Mouse (Mus musculus) adrenal gland, adult 2 months (tissue): ENCODE measurements around the gene Ttll2. TPM values are rescaled to one million over a fixed set of nuclear protein-coding genes. Genes with fewer than 3 reads are reported as not detected.
"Not testable (repeated sequence)": the region's sequence is repeated elsewhere in the genome, so short reads cannot be mapped to it uniquely, and the experiment has no call there.

Source experiments
- DNase-seq: peaks from one replicate; pipeline ENCODE4 v3.0.0; 2021
- long read RNA-seq: library from polyadenylated mRNA; stranded (forward); transcript quantifications from one replicate; pipeline ENCODE4 v2.0.0, GENCODE M21; 2021
- polyA plus RNA-seq: library from polyadenylated mRNA; depleted of rRNA; stranded (reverse); fragments of >200 nt; gene quantifications from 2 replicates; pipeline ENCODE4 v1.2.3, GENCODE M21; 2012; rRNA removed
- total RNA-seq, 2 experiments: library from RNA; stranded (reverse); gene quantifications; 2 replicates each; pipeline ENCODE4 v1.2.3; 2021

The Ttll2 gene
- not detected for total RNA-seq
- 0.11 TPM in 1 of 2 replicates, not detected in the other for polyA plus RNA-seq
- long read RNA-seq = 0 reads

DNA sequence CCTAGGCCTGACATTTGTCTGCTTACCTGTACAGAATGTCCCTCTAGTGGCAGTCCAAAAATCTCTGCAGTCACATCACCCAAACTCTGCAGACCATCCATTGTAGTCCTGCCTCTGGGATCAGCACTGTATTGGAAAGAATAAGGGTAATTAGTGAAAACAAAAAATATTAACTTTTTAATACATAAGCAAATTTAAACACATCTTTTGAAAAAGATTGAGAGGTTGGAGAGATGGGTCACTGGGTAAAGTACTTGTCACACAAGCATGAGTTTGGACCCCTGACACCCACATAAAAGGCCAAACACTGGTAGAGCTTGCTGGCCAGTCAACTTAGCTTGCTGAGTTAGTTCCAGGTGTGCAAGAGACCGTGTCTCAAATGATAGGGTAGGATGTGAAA, at the start of gene Ttll2:
Gene Ttll2, minus strand, starts transcription at position 101 of the 400 bp plus-strand sequence.
- not testable (repeated sequence) for DNase-seq

DNA sequence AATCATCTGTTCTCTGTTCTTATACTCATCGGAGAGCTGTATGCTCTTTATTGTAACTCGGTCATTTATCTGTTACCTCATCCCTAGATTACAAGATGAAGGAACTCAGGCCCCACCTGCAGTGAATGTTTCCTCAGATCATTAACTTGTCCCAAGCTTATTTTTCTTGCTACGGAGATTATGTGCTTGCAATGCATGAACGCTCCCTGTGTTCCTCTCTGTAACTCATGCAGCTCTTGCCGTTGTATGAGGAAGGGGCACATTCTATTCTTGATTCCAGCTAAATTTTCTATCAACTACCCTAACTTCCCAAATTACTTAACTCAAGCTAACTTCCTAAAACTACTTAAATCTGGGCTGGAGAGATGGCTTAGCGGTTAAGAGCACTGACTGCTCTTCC, 47.3 kb upstream of the Ttll2 start:
- DNase-seq = not testable (repeated sequence)

DNA sequence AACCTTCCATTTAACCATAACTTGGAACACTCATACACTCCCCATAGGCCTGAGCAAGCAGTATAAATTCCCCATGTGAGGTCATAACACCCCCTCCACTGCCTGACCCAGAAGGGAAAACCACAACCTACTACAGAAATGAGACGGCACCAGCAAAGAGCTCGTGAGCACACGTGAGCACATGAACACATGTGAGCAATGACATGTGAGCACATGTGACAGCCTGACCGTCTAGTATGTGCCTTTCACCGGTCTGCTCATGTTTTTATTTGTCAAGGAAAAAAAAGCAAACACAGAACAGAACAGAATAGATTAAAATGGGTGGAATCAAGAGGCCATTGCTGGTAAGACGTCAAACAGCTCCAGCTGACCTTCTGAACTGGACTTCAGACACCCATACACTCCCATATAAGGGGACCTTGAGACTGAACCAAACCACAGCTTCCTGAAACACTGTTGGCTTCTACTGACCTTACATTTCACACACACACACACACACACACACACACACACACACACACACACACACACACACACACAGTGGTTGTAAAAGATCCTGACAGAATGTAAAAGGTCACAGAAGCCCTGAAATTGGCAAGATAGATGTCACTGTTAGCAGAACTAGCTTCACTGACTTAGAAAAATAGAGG, 45.8 kb upstream of the Ttll2 start:
- peak; percentile 67 for DNase-seq

DNA sequence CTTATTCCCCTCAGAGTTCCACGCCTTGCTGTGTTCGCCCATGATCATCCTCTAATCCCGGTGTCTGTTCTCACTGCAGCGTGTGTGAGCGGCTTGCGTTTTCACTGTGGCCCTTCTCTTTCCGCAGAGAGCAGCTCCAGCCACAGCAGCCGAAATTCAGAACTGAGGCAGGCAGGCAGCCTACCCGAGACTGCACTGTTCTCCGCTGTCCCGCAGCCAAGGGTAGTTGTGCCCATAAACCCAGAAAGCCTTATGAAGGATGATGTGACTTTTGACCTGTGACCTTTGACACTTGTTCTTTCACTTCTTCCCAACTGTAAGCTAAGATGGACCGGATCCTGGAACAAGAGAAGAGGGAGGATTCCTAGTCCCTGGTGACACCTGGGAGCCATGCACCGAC, 44.6 kb upstream of the Ttll2 start:
- DNase-seq = not testable (repeated sequence)

DNA sequence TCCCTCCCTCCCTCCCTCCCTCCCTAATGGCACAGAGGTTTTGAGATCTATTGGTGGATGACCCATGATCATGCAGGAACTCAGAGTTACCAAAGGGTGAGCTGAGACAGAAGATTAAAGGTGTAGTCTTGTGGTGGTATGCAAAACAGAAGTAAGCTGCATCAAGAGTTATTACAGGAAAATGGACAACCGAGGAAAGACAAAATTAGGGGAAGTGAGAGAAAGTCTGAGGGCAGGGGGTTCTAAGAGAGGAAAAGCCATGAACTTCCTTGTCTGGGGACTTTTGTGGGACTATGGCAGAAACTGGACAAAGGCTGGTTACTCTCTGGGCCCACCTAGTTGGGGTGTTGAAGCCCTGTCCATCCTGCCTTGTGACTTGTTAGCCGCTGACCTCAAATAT, 43.8 kb upstream of the Ttll2 start:
- DNase-seq = not testable (repeated sequence)

DNA sequence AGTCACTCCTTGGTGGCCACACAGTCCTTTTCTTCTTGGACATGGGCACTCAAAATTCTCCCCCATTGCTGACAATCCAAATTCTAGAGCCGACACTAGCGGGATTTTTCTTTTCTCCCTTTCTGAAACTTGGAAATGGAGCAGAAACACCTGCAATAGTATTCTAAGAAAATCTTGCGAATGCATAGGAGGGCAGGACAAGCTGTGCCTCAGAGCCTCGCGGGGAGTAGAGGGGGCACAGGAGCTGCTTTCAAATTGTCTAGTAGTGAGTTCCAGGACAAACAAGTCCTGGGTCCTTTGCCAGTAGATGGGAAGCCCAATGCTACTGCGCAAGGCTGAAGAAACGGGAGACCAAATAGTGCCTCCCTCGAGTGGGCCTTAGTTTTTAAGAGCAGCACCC, 43.2 kb upstream of the Ttll2 start:
- peak; percentile 43 for DNase-seq

DNA sequence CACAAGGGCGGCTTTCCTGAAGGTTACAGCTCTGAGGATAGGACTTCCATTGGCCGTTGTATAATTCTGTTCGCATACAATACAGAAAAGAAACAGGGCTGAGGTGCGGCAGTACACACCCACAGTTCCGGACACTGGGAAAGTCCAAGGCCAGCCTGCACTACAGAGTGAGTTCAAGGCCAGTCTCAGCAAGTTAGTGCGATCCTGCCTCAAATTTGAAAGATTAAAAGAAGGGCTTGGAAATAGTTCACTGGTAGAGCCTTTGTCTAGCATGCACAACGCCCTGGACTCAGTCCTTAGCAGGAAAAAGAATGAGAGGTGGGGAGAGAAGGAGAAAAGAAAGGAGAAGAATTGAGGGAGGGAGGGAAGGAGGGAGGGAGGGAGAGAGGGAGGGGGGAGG, 42.6 kb upstream of the Ttll2 start:
- peak; percentile 72 for DNase-seq

DNA sequence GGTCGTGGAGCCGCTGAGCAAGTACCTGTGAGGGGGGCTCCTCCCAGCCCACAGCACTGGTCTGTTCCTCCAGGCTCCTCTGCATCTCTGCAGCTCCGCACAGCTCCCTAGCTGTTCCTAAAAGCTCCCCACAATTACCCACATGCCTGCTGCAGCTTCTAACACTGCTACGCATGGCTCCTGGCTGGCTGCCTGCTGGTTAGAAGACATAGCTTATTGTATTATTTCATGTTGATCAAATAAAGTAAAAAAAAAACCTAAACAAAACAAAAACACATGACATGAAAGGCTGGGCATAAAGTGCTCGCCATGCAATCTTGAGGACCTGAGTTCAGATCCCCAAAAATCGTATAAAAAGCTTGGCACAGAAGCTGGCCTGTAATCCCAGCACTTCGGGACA, 37.4 kb upstream of the Ttll2 start:
- DNase-seq = peak; percentile 35

DNA sequence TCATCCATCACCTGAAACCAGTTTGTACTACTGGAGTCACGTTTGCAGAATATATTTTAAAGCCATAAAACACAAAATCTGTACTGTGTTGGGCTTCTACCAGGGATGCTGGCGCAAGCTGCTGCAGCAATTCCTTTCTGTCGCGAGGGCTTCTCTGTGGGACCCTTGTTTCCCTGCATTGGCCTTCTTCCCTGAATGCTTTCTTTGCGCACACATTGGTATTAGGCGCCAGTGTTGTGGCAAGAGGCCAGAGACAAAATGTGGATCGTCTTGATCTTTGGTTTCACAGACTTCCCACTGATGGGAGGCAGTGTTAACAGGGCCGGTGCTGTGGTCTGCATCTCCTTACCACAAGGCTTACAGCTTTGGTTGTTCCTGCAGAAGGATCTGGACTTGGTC, 36.5 kb upstream of the Ttll2 start:
- not testable (repeated sequence) for DNase-seq

DNA sequence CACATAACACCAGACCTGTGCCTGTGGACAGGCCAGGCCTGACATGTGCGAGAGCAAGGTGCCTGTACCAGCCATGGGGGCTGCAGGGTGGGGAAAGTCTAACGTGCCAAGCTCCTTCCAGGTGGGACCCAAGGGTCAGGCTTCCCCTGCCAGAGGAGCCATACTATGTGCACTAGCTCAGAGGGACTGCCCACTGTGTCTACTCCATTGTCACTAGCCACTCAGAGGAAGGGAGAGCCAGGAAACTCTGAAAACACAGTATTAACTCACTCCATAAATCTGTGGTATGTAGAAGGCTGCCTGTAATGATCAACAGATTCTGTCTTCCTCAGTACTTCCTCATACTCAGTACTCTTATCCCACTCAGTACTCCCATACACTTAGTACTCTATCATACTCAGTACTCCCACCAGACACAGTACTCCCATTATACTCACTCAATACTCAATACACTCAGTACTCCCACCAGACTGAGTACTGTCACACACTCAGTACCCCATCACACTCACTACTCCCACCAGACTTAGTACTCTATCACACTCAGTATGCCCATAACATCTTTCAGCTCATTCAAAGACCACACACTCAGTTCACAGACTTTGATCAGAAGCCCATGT, 36.0 kb upstream of the Ttll2 start:
- not testable (repeated sequence) for DNase-seq

DNA sequence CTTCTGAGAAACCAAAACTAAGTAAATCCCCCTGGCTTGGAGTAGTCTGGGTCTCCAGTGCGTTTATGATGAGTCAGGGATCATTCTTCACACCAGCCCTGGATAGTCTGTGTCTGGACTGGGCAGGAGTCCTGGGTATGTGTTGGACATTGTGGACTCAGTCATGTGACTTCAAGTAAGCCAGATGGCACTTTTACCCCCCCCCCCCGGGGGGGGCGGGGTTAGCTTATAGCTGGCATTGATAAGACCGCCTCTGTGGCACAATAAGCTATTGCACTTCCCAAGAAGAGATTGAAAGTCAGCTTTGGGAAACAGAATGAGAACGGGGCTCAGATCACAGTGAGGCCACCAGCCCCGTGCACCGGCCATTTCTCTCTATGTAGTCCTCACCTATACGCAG, 33.5 kb upstream of the Ttll2 start:
- not testable (repeated sequence) for DNase-seq

DNA sequence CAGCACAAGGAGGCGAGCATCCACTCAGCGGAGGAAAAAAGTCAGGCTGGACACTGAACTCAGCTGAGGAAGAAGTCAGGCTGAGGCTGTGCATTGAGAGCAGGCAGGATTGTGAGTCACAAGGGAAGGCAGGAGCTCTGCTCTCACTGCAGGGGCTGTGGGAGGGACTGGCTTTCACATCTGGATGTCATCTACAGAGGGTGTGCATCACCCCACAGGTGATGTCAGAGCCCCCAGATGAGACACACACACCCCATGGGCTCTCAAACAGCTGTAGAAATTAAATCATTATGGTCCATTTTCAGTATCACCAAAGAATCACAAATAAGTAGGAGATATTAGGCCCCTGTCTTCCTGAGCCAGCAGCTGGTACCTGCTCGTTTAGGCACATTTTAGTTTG, 32.9 kb upstream of the Ttll2 start, which contains the start of gene Unc93a2:
Gene Unc93a2, minus strand, starts transcription at position 101 of the 400 bp plus-strand sequence.
- not testable (repeated sequence) for DNase-seq

DNA sequence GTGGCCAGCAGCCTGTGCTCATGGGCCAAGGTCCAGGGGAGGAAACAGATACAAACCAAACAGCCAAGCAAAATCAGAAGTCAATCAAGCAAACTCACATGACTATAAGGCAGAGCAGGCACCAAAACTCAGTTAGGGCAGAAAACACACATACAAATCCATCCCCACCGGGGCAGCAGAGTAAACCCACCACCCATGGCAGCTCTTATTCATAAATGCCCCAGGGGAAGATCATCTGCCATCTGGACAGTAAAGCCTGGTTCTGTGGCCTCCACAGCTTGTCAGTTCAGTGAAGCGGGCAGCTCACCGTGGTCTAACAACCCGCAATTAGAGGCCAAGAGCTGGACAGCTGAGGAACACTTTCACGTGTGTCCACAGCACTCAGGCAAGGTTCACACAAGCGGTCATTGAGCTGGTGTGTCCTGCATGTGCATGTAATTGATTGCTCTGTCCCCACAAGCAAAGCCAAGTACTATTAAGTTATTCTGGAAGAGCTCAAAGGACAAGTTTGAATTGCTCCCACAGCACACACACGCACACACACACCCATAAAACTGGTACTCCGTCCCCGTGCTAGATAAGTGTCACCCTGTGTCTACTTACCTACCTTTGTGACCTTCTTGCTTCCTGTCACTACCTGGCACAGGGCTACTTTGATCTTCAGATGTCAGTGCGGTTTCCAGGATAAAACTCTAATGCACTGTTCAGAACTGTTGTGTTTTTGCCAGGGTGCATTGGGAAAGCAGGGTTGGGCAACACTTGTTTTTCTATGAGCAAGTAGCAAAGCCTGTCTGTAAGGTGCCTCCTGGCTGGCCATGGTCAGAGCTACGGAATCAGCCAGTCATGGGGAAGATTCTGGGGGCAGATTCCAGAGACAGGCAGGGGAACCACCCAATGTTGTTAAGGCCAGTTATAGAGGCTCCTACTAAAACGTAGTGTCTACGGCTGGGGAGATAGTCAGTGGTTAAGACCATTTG, 31.0 kb upstream of the Ttll2 start:
- DNase-seq = not testable (repeated sequence)

DNA sequence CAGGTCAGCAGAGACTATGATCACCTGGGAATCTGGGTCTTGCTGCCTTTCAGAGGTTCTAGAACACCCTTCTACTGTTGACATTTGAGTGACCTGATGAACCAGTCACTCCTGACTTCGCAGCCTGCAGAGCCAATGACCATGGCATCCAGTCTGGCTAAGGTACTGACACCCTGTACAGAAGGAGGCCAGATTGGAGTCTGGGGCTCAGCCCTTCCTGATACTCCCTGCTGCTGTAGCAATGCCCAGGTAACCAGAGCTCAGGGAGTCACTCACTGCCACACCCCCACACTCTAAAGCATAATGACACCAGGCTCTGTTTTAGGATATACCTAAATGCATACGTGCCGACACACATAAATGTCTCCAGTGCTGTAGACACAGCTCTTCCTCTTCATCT, 30.2 kb upstream of the Ttll2 start:
- not testable (repeated sequence) for DNase-seq

DNA sequence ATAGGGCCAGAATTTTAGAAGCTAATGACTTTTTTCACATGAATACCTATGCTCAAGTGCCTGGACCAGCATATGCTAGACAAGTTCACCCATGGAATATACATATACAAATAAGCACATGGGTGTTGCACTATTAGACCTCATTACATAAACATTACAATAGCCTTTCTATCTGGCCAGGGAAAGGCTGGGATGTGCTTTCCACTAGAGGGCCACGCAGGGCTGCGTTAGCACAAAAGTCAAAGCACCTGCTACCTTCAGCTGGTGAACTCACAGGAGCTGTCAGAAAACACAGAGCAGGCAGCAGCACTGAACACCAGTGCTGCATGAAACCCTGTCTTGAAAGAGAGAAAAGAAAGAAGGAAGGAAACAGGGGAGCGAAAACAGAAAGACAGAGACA, 25.4 kb upstream of the Ttll2 start:
- not testable (repeated sequence) for DNase-seq

DNA sequence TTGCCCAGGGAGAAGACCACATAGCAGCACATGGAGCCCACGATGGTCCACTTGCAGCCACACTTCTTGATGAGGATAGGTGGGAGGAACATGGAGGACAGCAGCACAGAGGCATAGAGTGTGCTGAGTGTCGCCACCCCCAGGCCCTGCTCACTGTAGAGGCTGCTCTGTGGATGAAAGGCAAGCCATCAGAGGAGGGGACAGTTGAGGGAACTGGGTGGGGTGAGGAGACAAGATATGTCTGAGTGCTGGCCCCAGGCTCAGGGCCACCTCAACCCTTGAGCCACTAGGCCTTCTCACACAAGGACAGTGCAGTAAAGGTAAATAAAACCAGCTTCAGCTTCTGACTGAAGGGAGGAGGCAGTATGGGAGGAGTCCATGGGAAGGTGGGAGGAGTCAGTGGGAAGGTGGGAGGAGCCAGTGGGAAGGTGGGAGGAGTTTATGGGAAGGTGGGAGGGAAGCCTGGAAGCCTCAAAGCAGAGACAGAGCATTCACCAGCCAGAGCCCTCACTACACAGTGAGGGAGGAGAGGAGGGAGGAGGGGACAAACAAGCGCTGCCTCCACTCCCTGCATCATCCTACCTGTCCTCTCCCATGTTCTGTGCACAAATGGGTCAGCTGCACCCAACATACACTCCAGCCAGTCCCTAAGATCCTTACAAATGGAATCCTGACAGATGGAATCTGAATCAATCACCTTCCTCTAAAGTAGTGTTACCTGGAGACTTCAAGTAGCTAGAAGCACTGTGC, 24.6 kb upstream of the Ttll2 start:
- not testable (repeated sequence) for DNase-seq

DNA sequence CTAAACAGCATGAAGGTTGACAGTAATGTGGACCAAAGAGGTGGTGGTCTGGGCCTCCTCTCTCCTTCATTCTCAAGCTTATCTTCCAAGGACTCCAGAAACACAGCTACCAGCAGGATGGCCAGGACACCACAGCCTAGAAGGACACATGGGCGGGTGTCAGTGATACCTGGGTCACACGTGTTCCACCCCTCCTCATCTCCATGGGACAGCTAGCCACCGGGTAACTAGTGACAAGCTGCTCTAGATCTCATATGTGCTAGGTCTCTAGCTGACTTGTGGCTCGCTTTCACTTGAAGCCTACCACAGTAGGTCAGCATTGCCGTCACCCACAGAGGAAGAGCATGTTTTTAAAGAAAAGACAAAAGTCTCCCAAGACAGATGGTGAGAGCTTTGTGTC, 19.4 kb upstream of the Ttll2 start, which contains the start of gene Gm49630:
Gene Gm49630, minus strand, starts transcription at position 101 of the 400 bp plus-strand sequence.
- not testable (repeated sequence) for DNase-seq

DNA sequence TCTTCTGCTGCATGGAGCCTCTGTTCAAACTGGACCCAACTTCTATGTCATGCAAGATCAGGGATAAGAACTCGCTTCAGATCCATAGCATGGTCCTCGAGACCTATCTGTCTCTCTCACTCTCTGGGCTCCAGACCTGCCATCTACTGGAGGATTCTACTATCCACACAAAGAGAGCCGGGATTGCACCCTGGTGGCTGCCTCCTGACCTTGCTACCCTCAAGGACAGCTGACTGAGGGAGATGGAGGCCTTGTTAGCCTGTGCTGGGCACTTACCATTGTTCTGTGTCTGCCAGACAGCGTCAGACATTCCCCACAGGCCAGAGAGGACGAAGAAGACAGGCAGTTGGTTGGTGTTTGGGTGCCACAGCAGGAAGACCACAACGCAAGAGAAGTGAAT, 16.9 kb upstream of the Ttll2 start:
- peak; percentile 66 for DNase-seq

DNA sequence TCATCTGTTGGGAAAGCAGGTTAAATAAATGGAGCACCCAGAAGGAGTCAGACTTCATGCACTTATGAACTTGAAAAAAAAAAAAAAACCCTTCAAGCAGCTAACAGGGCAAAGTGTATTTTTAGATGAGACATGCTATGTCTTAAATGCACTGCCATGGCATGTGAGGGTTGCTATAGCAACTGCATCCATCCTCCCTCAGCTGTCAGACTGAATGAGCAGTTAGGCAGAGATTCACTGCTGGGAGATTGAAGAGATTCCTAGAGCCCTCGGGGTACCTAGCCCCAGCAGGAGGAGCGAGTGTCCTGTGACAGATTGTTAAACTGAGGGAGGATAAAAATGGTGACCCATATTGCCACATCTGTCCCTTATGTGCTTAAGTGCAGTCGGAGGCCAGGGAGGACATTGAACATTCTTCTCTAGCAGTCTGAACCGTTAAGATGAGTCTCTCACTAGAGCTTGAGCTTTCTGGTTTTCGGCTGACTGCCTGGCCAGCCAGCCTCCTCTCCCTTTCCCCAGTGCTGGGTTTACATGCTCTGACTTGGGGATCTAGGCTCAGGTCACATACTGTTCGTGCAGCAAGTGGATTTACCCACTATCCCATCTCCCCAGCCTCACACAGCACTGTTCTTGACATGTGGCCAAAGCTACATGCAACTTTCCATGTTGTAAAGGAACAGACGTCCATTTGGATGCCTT, 14.3 kb upstream of the Ttll2 start:
- DNase-seq = not testable (repeated sequence)

DNA sequence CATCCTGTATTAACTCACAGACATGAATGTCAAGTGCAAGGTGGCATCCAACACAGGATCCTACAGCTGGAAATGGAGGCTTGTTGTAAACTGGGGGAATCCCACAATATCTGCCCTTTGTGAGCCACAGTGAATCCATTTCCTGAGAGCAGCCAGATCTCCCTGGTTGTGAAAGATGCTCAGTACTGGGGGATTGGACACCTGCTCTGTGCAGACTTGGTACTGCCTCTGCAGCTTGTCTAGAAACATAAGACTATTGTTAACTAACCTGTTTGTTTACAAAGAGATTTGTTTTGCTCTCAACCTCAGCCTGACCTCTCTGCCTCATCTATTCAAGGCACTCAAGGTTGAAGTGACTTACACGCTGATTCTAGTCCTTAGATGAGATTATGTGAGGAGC, 13.8 kb upstream of the Ttll2 start:
- not testable (repeated sequence) for DNase-seq

DNA sequence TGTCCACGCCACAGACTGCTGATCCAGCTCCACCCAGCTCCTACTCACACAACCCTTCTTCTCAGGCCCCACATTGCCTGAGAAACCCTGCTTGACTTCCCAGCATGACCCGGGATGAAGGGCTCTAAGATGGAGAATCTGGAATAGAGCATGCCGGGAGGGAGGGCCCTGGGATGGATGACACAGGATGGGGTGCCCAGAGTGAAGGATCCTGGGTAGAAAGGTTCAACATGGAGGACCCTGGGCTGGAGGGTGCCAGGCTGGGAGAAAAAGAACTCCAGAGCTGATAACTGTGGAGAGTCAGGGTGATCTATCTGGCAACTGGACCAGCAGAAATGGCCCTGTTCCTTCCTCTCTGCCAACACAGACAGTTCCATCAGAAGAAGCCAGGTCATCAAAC, 13.1 kb upstream of the Ttll2 start:
- not testable (repeated sequence) for DNase-seq
